Mouse (Mus musculus) erythroid progenitor cell, adult 5-6 weeks (primary cell): Measurements from ENCODE around the gene Msh3. TPM values are rescaled to one million over a fixed set of nuclear protein-coding genes. Genes with fewer than 3 reads are reported as not detected.
"Not testable (repeated sequence)": the region's sequence is repeated elsewhere in the genome, so short reads cannot be mapped to it uniquely, and the experiment has no call there.

ENCODE experiments used
- ATAC-seq: replicated peaks from 2 replicates; pipeline ENCODE4 v1.8.0; 2016; ENCODE audit warnings: moderate number of reproducible peaks, mild to moderate bottlenecking, moderate TSS enrichment, inconsistent platforms; ENCODE audit not compliant: poor library complexity, low FRiP score, severe bottlenecking
- total RNA-seq, 2 experiments: library from RNA; stranded (forward) in 1 of 2; stranded (reverse) in 1 of 2; fragments of 150-400 nt in 1 of 2; fragments of 186-747, 209-891 nt in 1 of 2; gene quantifications; 2 replicates each; pipeline versions ENCODE4 v1.2.3 to v1.2.4; 2015 to 2017; ENCODE audit warnings: low replicate concordance in 2 of 2

Gene Msh3
- total RNA-seq, 2 experiments from 2014 or later: 20.0 to 38.1 TPM

GRCm38 (mm10) chr13:92263566-92263965, 91.2 kb downstream of the Msh3 start:
- ATAC-seq: no peak

- ATAC-seq: no peak
Observed at GRCm38 (mm10) chr13:92261329-92261728, 93.5 kb downstream of the Msh3 start.

- ATAC-seq: no peak
Observed at GRCm38 (mm10) chr13:92255480-92255879, 99.3 kb downstream of the Msh3 start.

GRCm38 (mm10) chr13:92253850-92254249, 101.0 kb downstream of the Msh3 start:
- no peak for ATAC-seq

- ATAC-seq: no peak
Observed at GRCm38 (mm10) chr13:92252331-92252730, 102.5 kb downstream of the Msh3 start.

- ATAC-seq: no peak
Observed at GRCm38 (mm10) chr13:92247576-92247975, 107.2 kb downstream of the Msh3 start.

- ATAC-seq: no peak
Observed at GRCm38 (mm10) chr13:92246966-92247365, 107.8 kb downstream of the Msh3 start.

GRCm38 (mm10) chr13:92244731-92245130, 110.1 kb downstream of the Msh3 start:
- no peak for ATAC-seq

- no peak for ATAC-seq
Observed at GRCm38 (mm10) chr13:92241426-92241825, 113.4 kb downstream of the Msh3 start.

- ATAC-seq: no peak
Observed at GRCm38 (mm10) chr13:92237887-92238286, 116.9 kb downstream of the Msh3 start.

- ATAC-seq: no peak
Observed at GRCm38 (mm10) chr13:92237016-92237415, 117.8 kb downstream of the Msh3 start.

- no peak for ATAC-seq
Observed at GRCm38 (mm10) chr13:92232076-92232938, 122.5 kb downstream of the Msh3 start.

GRCm38 (mm10) chr13:92228037-92228436, 126.8 kb downstream of the Msh3 start:
- ATAC-seq: no peak

GRCm38 (mm10) chr13:92223567-92223966, 131.2 kb downstream of the Msh3 start:
- ATAC-seq: no peak

- no peak for ATAC-seq
Observed at GRCm38 (mm10) chr13:92222763-92223162, 132.0 kb downstream of the Msh3 start.

GRCm38 (mm10) chr13:92219774-92220173, 135.0 kb downstream of the Msh3 start:
- no peak for ATAC-seq

- no peak for ATAC-seq
Observed at GRCm38 (mm10) chr13:92217216-92217615, 137.6 kb downstream of the Msh3 start.

- ATAC-seq: no peak
Observed at GRCm38 (mm10) chr13:92196860-92197259, 157.9 kb downstream of the Msh3 start.

- not testable (repeated sequence) for ATAC-seq
Observed at GRCm38 (mm10) chr13:92193806-92194205, 161.0 kb downstream of the Msh3 start.

- not testable (repeated sequence) for ATAC-seq
Observed at GRCm38 (mm10) chr13:92172686-92173085, 182.1 kb downstream of the Msh3 start.
